Mouse (Mus musculus): Measurements from ENCODE around the gene Scarf2.

DNA sequence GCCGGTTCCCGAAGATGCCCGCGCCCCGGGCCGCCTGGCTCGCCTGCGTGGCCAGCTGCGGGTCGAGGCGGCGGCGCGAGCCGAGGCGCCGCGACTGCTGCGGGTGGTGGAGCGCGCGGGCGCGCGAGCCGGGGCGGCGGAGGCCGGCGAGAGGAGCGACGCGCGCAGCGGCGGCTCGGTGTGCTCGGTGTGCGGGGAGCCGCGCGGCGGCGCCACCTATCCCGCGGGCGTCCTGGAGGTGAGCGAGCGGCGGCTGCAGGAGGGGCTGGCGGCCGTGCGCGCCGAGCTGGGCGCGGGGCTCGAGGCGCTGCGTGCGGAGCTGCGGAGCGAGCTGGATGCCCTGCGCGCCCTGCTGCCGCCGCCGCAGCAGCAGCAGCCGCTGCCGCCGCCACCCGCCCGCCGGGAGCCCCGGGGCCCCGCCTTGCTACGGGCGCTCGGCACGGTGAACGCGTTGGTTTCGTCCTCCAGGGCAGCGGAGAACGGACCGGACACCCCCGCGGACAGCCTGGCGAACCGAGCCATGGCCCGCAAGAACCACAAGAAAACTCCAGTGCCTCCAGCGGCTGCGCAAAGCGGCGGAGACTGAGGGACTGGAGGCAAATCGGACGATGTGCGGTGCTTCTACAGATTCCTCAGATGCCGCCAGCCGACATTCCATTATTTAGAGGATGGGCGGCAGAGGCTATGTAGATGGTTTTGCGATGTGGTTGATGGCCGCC, 36.8 kb downstream of the Scarf2 start:
- TF ChIP-seq CTCF (IDR thresholded peaks at IDR 0.05; ENCODE audit: insufficient read depth, low read length), result no peak
- TF ChIP-seq POLR2A (IDR thresholded peaks at IDR 0.05; ENCODE audit: borderline replicate concordance, extremely low read depth, low read depth, low read length), result no peak

Data from lung, adult 2 months (tissue).